Mouse (Mus musculus) erythroblast, embryonic 14.5 days (primary cell): ENCODE results near the gene Bicd2.

ENCODE experiments used
- GATA1 ChIP-seq: IDR thresholded peaks from 2 replicates; pipeline ENCODE4 v1.6.1; 2012; ENCODE audit warnings: low read length, inconsistent platforms, mixed read lengths
- TAL1 ChIP-seq: IDR thresholded peaks from 3 replicates; pipeline ENCODE4 v1.6.1; 2012; ENCODE audit warnings: low read length, inconsistent platforms, mixed read lengths

- TF ChIP-seq TAL1 (no peak), GATA1 (no peak)
Observed at GRCm38 (mm10) chr13:49306771-49307310, 34.5 kb upstream of the Bicd2 start.
